Mouse (Mus musculus): ENCODE measurements at regions not wholly inside any gene's neighbourhood (a gene's known extent, or its start where the extent isn't known, plus 50 kb on each side); places are given as distances from the start of the nearest gene placed in this dataset.

DNA sequence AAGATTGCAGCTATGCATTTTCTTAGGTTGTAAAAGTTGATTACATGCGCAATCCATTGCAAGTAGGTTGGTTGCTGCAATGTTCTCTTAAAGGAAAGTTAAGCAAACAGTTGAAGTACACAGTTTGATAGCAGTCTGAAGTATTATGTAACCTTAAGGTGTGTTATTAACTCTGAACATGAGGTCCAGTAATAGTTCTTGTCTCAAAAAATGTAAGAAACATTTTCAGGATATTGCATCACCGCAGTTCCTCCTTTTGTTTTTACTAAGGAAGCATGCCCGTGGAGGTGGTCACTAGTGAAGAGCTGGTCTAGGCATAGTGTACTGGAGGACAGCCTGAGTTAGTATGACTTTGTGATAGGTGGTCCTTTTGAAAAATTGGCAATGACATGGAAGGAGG is 339.4 kb upstream of the Cldn34d start:
- no peaks in the 10 kb centered on the region for H3K79me2 ChIP-seq (replicated peaks; ENCODE audit: control insufficient read depth, extremely low read depth, insufficient read depth, poor library complexity, severe bottlenecking)
- DNase-seq (ENCODE audit: extremely low read depth), result no peak
- in situ Hi-C loops (cut with MboI; ENCODE audit: low pct_ligation_motif_present, low pct_unique_long_range_greater_than_20kb, low sequenced_read_pairs), result loop anchor here (10.0 kb wide), 1 partner anchor 107 kb away; no protein-coding TSS in a partner anchor

DNA sequence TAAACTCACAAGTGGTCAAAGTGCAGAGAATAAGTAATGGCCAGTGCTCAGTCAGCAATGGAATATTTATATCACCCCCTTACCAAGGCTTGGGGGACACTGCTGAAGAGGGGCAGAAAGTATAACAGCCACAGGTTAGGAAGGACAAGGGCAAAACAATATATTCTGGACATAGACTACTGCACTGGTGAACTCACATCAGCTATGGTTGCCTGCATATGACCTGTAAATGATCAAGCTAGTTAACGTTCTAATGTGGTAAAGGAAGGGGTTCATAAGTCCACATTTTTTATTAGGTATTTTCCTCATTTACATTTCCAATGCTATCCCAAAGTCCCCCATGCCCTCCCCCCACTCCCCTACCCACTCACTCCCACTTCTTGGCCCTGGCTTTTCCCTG is 335.6 kb upstream of the Cldn34d start:
- no peaks in the 10 kb centered on the region for H3K4me1 ChIP-seq (ENCODE audit: control insufficient read depth in 1 of 2, insufficient read depth in 2 of 2)
- no peaks in the 10 kb centered on the region for H3K27me3 ChIP-seq (replicated peaks)
- no peak for DNase-seq (ENCODE audit: extremely low read depth)
- H3K36me3 ChIP-seq (replicated peaks in 1 of 2; ENCODE audit: control insufficient read depth in 1 of 2, insufficient read depth in 1 of 2, low read length in 1 of 2), result no peaks in the 10 kb centered on the region
- in situ Hi-C loops (cut with MboI; ENCODE audit: low pct_ligation_motif_present, low pct_unique_long_range_greater_than_20kb, low sequenced_read_pairs) (no loop called here), dilution Hi-C loops (cut with MboI; ENCODE audit: extremely low pct_ligation_motif_present, extremely low pct_unique_long_range_greater_than_20kb, low sequenced_read_pairs) (no loop called here)
- H3K4me2 ChIP-seq (ENCODE audit: insufficient read depth, low read depth, poor library complexity, severe bottlenecking), result no peak overlapping the region
- no peaks in the 10 kb centered on the region for H3K79me2 ChIP-seq (replicated peaks; ENCODE audit: control insufficient read depth, extremely low read depth, insufficient read depth, poor library complexity, severe bottlenecking)
- H3K9ac ChIP-seq (ENCODE audit: insufficient read depth, low read depth), result no peak overlapping the region
- no peak overlapping the region for H3K4me3 ChIP-seq (replicated peaks in 1 of 3; ENCODE audit: low read depth in 2 of 3, low read length in 2 of 3, poor library complexity in 1 of 3)
- TF ChIP-seq KAT2A (IDR thresholded peaks at IDR 0.05; ENCODE audit: insufficient replicate concordance, low read length) (no peak), USF1 (IDR thresholded peaks at IDR 0.05; ENCODE audit: low read depth, low read length) (no peak), SIN3A (IDR thresholded peaks at IDR 0.05; ENCODE audit: low read length) (no peak), POLR2AphosphoS2 (IDR thresholded peaks at IDR 0.05; ENCODE audit: low read depth, low read length) (no peak), USF2 (conservative IDR thresholded peaks at IDR 0.05; ENCODE audit: low read depth, low read length) (no peak), ELF1 (IDR thresholded peaks at IDR 0.05; ENCODE audit: low read depth, low read length) (no peak), IRF4 (IDR thresholded peaks at IDR 0.05; ENCODE audit: low read depth, low read length) (no peak), PAX5 (IDR thresholded peaks at IDR 0.05; ENCODE audit: low read length) (no peak), JUN (IDR thresholded peaks at IDR 0.05; ENCODE audit: insufficient read depth, low read depth, low read length) (no peak), MAX (IDR thresholded peaks at IDR 0.05; ENCODE audit: low read length) (no peak), GABPA (IDR thresholded peaks at IDR 0.05; ENCODE audit: insufficient replicate concordance, low read depth, low read length) (no peak), CTCF (conservative IDR thresholded peaks at IDR 0.05 in 1 of 2, IDR thresholded peaks at IDR 0.05 in 1 of 2; ENCODE audit: low read depth in 2 of 2, low read length in 2 of 2) (no peak), MAFK (IDR thresholded peaks at IDR 0.05; ENCODE audit: insufficient replicate concordance, low read length) (no peak)
- no peak overlapping the region for H3K27ac ChIP-seq (ENCODE audit: insufficient read depth, low read depth)
- no peaks in the 10 kb centered on the region for H3K9me3 ChIP-seq (replicated peaks; ENCODE audit: low read length)

More for the DNA sequence above, 339.4 kb upstream of the Cldn34d start:
- Histone ChIP-seq H3K36me3 (replicated peaks in 1 of 2; ENCODE audit: control insufficient read depth in 1 of 2, insufficient read depth in 1 of 2, low read length in 1 of 2) (no peaks in the 10 kb centered on the region), H3K4me2 (ENCODE audit: insufficient read depth, low read depth, poor library complexity, severe bottlenecking) (no peak overlapping the region), H3K27me3 (replicated peaks) (no peaks in the 10 kb centered on the region), H3K4me3 (replicated peaks in 1 of 3; ENCODE audit: low read depth in 2 of 3, low read length in 2 of 3, poor library complexity in 1 of 3) (no peak overlapping the region), H3K9ac (ENCODE audit: insufficient read depth, low read depth) (no peak overlapping the region), H3K9me3 (replicated peaks; ENCODE audit: low read length) (no peaks in the 10 kb centered on the region), H3K27ac (ENCODE audit: insufficient read depth, low read depth) (no peak overlapping the region), H3K4me1 (ENCODE audit: control insufficient read depth in 1 of 2, insufficient read depth in 2 of 2) (no peaks in the 10 kb centered on the region)
- dilution Hi-C loops (cut with MboI; ENCODE audit: extremely low pct_ligation_motif_present, extremely low pct_unique_long_range_greater_than_20kb, low sequenced_read_pairs), result no loop called here
- TF ChIP-seq UBTF (IDR thresholded peaks at IDR 0.05; ENCODE audit: low read depth, low read length) (no peak), MEF2A (IDR thresholded peaks at IDR 0.05; ENCODE audit: borderline replicate concordance, low read depth, low read length) (no peak), TBP (conservative IDR thresholded peaks at IDR 0.05; ENCODE audit: low read depth, low read length) (no peak), USF2 (conservative IDR thresholded peaks at IDR 0.05; ENCODE audit: low read depth, low read length) (no peak), CTCF (conservative IDR thresholded peaks at IDR 0.05 in 1 of 2, IDR thresholded peaks at IDR 0.05 in 1 of 2; ENCODE audit: low read depth in 2 of 2, low read length in 2 of 2) (no peak), ZC3H11A (IDR thresholded peaks at IDR 0.05; ENCODE audit: low read depth, low read length) (no peak), TCF12 (IDR thresholded peaks at IDR 0.05; ENCODE audit: low read depth, low read length) (no peak), ZNF384 (IDR thresholded peaks at IDR 0.05; ENCODE audit: low read depth, low read length) (no peak), NRF1 (IDR thresholded peaks at IDR 0.05; ENCODE audit: low read depth, low read length) (no peak), PAX5 (IDR thresholded peaks at IDR 0.05; ENCODE audit: low read length) (no peak), RAD21 (IDR thresholded peaks at IDR 0.05; ENCODE audit: low read depth, low read length) (no peak), ELF1 (IDR thresholded peaks at IDR 0.05; ENCODE audit: low read depth, low read length) (no peak), HCFC1 (IDR thresholded peaks at IDR 0.05; ENCODE audit: low read depth, low read length) (no peak), SMC3 (IDR thresholded peaks at IDR 0.05; ENCODE audit: low read depth, low read length) (no peak), ZMIZ1 (IDR thresholded peaks at IDR 0.05; ENCODE audit: low read depth, low read length) (no peak), MAX (IDR thresholded peaks at IDR 0.05; ENCODE audit: low read length) (no peak), ZKSCAN1 (IDR thresholded peaks at IDR 0.05; ENCODE audit: borderline replicate concordance, low read depth, low read length) (no peak)

Measured in CH12.LX (cell line).